In the genomic region with DNA sequence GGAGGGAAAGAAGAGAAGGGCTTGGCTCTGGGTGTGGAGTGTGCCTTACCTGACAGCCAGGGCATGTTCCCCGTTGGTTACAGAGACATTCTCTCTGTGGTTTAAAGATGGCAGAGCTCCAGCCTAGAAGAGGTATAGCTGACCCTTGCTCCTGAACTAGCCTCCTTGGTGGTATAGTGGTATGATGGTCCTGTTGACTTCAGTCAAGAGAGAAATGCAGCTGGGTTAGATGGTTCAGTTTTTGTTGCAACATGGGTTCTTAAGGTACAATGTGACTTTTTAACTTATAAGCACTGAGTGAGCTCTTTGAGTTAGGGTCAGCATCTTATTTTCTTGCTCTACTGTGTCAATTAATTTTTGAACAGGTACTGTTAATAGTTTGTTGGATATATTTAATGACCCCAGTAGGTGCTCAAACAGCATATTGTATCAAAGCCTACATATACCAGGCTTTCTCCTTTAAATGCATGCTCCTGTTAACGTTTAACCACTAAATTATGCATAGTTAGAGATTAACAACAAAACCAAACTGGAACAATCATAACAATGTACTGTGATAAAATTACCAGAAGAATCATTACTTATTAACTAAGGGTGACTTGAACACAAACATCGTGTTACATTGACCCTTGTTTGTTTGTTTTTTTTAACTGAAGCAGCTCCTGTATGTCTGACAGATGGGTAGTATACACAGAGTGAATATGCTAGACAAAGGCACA, we compare ENCODE assay signal across 24 mouse cellular contexts.
"Had no signal": no experiment of that assay in that cellular context is flagged by ENCODE, and none has a peak within 500 bp of the region (broad histone marks: within the 10 kb centered on the region; RNA-seq: fewer than 3 reads in every experiment).

No protein-coding gene starts in this region.

- H3K9ac ChIP-seq: heart, embryonic 12.5 days; hindbrain, embryonic 12.5 days; hindbrain, embryonic 14.5 days; intestine, embryonic 15.5 days; limb, embryonic 12.5 days; liver, embryonic 13.5 days; liver, embryonic 15.5 days; liver, postnatal 0 days had no signal

- H3K27me3 ChIP-seq: heart, embryonic 12.5 days; hindbrain, embryonic 12.5 days; intestine, embryonic 15.5 days; limb, embryonic 12.5 days; liver, embryonic 13.5 days; liver, embryonic 15.5 days had no signal

- DNase-seq: gastrocnemius, adult 2 months; gastrocnemius, postnatal 10 days; gastrocnemius, postnatal 25 days; heart, adult 18-20 months; heart, postnatal 10 days; heart, postnatal 4 days; liver, embryonic 13.5 days; liver, postnatal 0 days; lung, adult 2 months had no signal

- ATAC-seq: forebrain, embryonic 16.5 days; hindbrain, embryonic 16.5 days; inflammation-experienced regulatory T-cells, adult 6 months; intestine, embryonic 15.5 days; liver, postnatal 0 days had no signal

- H3K27ac ChIP-seq: gastrocnemius, adult 2 months; heart, embryonic 10.5 days; hindbrain, embryonic 10.5 days; hindbrain, embryonic 12.5 days; hindbrain, embryonic 14.5 days; intestine, embryonic 15.5 days; layer of hippocampus, adult 2 months; left cerebral cortex, adult 2 months; limb, embryonic 10.5 days; limb, embryonic 12.5 days; liver, embryonic 13.5 days; liver, embryonic 15.5 days had no signal

- H3K4me3 ChIP-seq: gastrocnemius, adult 2 months; heart, embryonic 10.5 days; heart, embryonic 12.5 days; hindbrain, embryonic 10.5 days; hindbrain, embryonic 12.5 days; intestine, embryonic 15.5 days; layer of hippocampus, adult 2 months; left cerebral cortex, adult 2 months; limb, embryonic 10.5 days; limb, embryonic 12.5 days; liver, embryonic 13.5 days; liver, embryonic 15.5 days had no signal

- H3K4me1 ChIP-seq: heart, embryonic 10.5 days; heart, embryonic 12.5 days; hindbrain, embryonic 10.5 days; hindbrain, embryonic 12.5 days; intestine, embryonic 15.5 days; limb, embryonic 10.5 days; limb, embryonic 12.5 days; liver, embryonic 13.5 days; liver, embryonic 15.5 days had no signal

- H3K36me3 ChIP-seq: heart, embryonic 10.5 days; heart, embryonic 12.5 days; hindbrain, embryonic 10.5 days; hindbrain, embryonic 12.5 days; intestine, embryonic 15.5 days; limb, embryonic 10.5 days; limb, embryonic 12.5 days; liver, embryonic 13.5 days; liver, embryonic 15.5 days had no signal

- H3K4me2 ChIP-seq: heart, embryonic 12.5 days; hindbrain, embryonic 12.5 days; hindbrain, embryonic 14.5 days; intestine, embryonic 15.5 days; limb, embryonic 12.5 days; liver, embryonic 11.5 days; liver, embryonic 13.5 days; liver, embryonic 15.5 days had no signal

- H3K9me3 ChIP-seq: heart, embryonic 10.5 days; heart, embryonic 12.5 days; hindbrain, embryonic 10.5 days; hindbrain, embryonic 12.5 days; intestine, embryonic 15.5 days; limb, embryonic 10.5 days; limb, embryonic 12.5 days; liver, embryonic 15.5 days had no signal
